Mouse (Mus musculus) heart, adult 8-10 months (tissue): ENCODE measurements around the gene Mxra7. TPM values are rescaled to one million over a fixed set of nuclear protein-coding genes. Genes with fewer than 3 reads are reported as not detected.
"Not testable (repeated sequence)": the region's sequence is repeated elsewhere in the genome, so short reads cannot be mapped to it uniquely, and the experiment has no call there.

ENCODE experiments used
- DNase-seq: peaks from one replicate; pipeline ENCODE4 v3.0.0; 2022; ENCODE audit warnings: low spot score
- total RNA-seq, 4 experiments: library from RNA; stranded (reverse); gene quantifications; 2 replicates each; pipeline ENCODE4 v1.2.4; 2022

Gene Mxra7
- total RNA-seq, 4 experiments from 2014 or later: 14.2 to 20.8 (median 18.2) TPM

GRCm38 (mm10) chr11:116847187-116848085 lies 19.6 kb upstream of the Mxra7 start:
- DNase-seq: no peak

GRCm38 (mm10) chr11:116846593-116847181 lies 18.8 kb upstream of the Mxra7 start:
- no peak for DNase-seq

- DNase-seq: peak; percentile 97
Measured at GRCm38 (mm10) chr11:116843261-116844233, 15.7 kb upstream of the Mxra7 start, which contains the start of the genes Mettl23 and Jmjd6. Mettl23 (plus strand) TSS chr11:116843278. Jmjd6 (minus strand) TSS chr11:116843449.

GRCm38 (mm10) chr11:116842531-116843260 lies 14.8 kb upstream of the Mxra7 start:
- DNase-seq: peak; percentile 50

- DNase-seq: no peak
Measured at GRCm38 (mm10) chr11:116840748-116841147, 12.9 kb upstream of the Mxra7 start.

GRCm38 (mm10) chr11:116839601-116840000 lies 11.8 kb upstream of the Mxra7 start:
- DNase-seq: no peak

GRCm38 (mm10) chr11:116838936-116839335 lies 11.1 kb upstream of the Mxra7 start:
- DNase-seq: no peak

GRCm38 (mm10) chr11:116837441-116837840 lies 9.6 kb upstream of the Mxra7 start:
- DNase-seq: no peak

GRCm38 (mm10) chr11:116836283-116836682 lies 8.4 kb upstream of the Mxra7 start:
- DNase-seq: no peak

GRCm38 (mm10) chr11:116834954-116835353 lies 7.1 kb upstream of the Mxra7 start:
- no peak for DNase-seq

GRCm38 (mm10) chr11:116832172-116832685 lies 4.4 kb upstream of the Mxra7 start:
- no peak for DNase-seq

- no peak for DNase-seq
Measured at GRCm38 (mm10) chr11:116826550-116827504, 1.0 kb downstream of the Mxra7 start.

- DNase-seq: no peak
Measured at GRCm38 (mm10) chr11:116825230-116825629, 2.6 kb downstream of the Mxra7 start.

GRCm38 (mm10) chr11:116823885-116824284 lies 4.0 kb downstream of the Mxra7 start:
- not testable (repeated sequence) for DNase-seq

- no peak for DNase-seq
Measured at GRCm38 (mm10) chr11:116823255-116823654, 4.6 kb downstream of the Mxra7 start.

GRCm38 (mm10) chr11:116822626-116823025 lies 5.2 kb downstream of the Mxra7 start:
- no peak for DNase-seq

GRCm38 (mm10) chr11:116822215-116822614 lies 5.6 kb downstream of the Mxra7 start:
- DNase-seq: no peak

- DNase-seq: no peak
Measured at GRCm38 (mm10) chr11:116821057-116821940, 6.5 kb downstream of the Mxra7 start.
